Mouse (Mus musculus) stomach, embryonic 15.5 days (tissue): ENCODE data around the gene Prr5l. TPM values are rescaled to one million over a fixed set of nuclear protein-coding genes. Genes with fewer than 3 reads are reported as not detected.

Experiments
- ATAC-seq: fragments of 200-750 bp; cut with Nextera tagmentation; 2 replicates; pipeline ENCODE4 v1.8.0; 2017; ENCODE audit warnings: low read depth, moderate number of reproducible peaks, moderate TSS enrichment; ENCODE audit not compliant: insufficient read depth, low FRiP score
- H3K27ac ChIP-seq: fragments of 300-500 bp; sonication (generic); 2 replicates; pipeline ENCODE4 v1.5.1; 2015; ENCODE audit warnings: mild to moderate bottlenecking, inconsistent platforms
- H3K27me3 ChIP-seq: fragments of 300-500 bp; sonication (generic); replicated peaks from 2 replicates; pipeline ENCODE4 v1.6.1; 2015; ENCODE audit warnings: inconsistent platforms
- H3K36me3 ChIP-seq: fragments of 300-500 bp; sonication (generic); 2 replicates; pipeline ENCODE4 v1.6.1; 2015; ENCODE audit warnings: inconsistent platforms
- H3K4me1 ChIP-seq: fragments of 300-500 bp; sonication (generic); 2 replicates; pipeline ENCODE4 v1.6.1; 2015; ENCODE audit warnings: inconsistent platforms
- H3K4me2 ChIP-seq: fragments of 300-500 bp; sonication (generic); 2 replicates; pipeline ENCODE4 v1.6.1; 2015; ENCODE audit warnings: mild to moderate bottlenecking, inconsistent platforms
- H3K4me3 ChIP-seq: fragments of 300-500 bp; sonication (generic); replicated peaks from 2 replicates; pipeline ENCODE4 v1.5.1; 2015; ENCODE audit warnings: inconsistent platforms
- H3K9ac ChIP-seq: fragments of 300-500 bp; sonication (generic); 2 replicates; pipeline ENCODE4 v1.6.1; 2015; ENCODE audit warnings: inconsistent platforms
- H3K9me3 ChIP-seq: fragments of 300-500 bp; sonication (generic); 2 replicates; pipeline ENCODE4 v1.6.1; 2016; ENCODE audit warnings: inconsistent platforms
- WGBS: fragments of 180-500 bp; shearing (Covaris S2); methylation state at CpG from one replicate; pipeline ENCODE4 v1.1.7; 2015; 5-methylcytosine and 5-hydroxymethylcytosine counted together
- polyA plus RNA-seq: library from polyadenylated mRNA; unstranded; fragments of >200 nt; fragmentation: Nextera tagmentation; extraction: Ambion mirVana; gene quantifications from 2 replicates; pipeline ENCODE4 v1.2.1, GENCODE M21; 2015

The Prr5l gene
- polyA plus RNA-seq, 1 experiment from 2014 or later: 9.8 TPM

DNA sequence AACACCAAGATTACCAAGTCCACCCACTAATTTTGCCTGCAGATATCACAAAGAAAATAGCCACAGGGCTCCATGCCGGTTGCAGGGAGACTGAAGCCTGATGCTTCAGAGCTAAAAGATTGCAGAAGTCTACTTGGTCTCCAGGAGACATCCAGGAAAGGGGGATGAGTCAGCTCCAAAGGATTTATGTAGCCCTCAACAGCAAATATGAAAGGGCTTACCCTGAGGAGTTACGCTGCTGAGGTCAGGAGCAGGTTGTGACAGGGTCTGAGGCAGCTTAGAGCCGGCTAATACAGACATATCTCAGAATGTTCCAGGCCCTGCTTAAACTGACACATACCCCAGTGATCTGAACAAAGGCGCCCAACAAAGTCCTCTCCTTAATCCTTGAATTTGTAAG, 90.7 kb downstream of the Prr5l start:
- ATAC-seq: no peak
- Histone ChIP-seq H3K4me3 (no peak overlapping the region), H3K27me3 (0 out of 2 replicates have a peak, but pooled peaks cover 2% of the 10 kb centered on the region), H3K27ac (0 out of 2 replicates have a peak overlapping the region, but pooled peaks have one; percentile 3), H3K36me3 (no peaks in the 10 kb centered on the region), H3K4me1 (peaks cover 10% of the 10 kb centered on the region), H3K9ac (no peak overlapping the region), H3K9me3 (no peaks in the 10 kb centered on the region), H3K4me2 (no peak overlapping the region)
- WGBS: 71% methylated on average over 4 of the region's 4 CpGs

DNA sequence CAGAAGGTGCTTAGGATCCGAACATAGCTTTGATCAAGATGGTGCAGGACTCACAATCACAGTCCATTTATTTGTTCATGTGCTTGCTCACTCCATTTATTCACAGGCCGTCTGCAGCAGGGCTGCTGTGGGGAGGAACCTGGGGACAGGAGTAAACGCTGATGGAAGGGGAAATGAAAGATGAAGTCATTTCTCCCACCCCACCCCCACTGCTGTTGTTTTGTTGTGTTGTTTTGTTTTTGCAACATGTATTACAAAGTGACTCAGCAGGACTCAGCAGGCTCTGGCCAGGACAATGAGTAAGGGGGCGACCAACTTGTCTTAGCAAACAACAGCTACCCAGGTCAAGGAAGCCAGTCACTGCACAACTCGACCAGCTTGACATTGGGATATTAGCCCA, 99.6 kb downstream of the Prr5l start:
- no peak overlapping the region for H3K4me3 ChIP-seq
- no peaks in the 10 kb centered on the region for H3K36me3 ChIP-seq
- H3K9me3 ChIP-seq: no peaks in the 10 kb centered on the region
- no peak overlapping the region for H3K9ac ChIP-seq
- H3K27ac ChIP-seq: no peak overlapping the region
- no peaks in the 10 kb centered on the region for H3K4me1 ChIP-seq
- WGBS: 59% methylated on average over 5 of the region's 5 CpGs
- no peak for ATAC-seq
- no peak overlapping the region for H3K4me2 ChIP-seq
- H3K27me3 ChIP-seq: no peaks in the 10 kb centered on the region

DNA sequence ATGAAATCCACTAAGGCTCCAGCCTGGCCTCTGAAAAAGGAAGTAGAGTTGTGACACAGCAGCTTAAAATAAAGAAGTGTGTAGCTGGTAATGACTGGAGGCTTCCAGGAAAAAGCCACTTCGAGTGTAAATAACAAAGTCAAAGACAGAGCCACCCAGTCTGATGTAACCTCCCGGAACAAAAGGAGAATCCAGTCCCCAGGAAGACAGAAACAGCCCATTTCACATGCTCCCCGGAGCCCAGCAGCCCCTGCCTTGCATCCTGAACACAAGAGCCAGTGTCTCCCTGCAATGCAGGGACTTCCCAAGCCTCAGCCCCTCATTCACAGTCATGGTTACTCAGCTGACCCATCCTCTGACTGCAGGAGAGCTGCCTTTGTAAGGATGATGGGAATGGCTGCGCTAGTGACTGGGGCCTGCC, 101.5 kb downstream of the Prr5l start:
- no peak for ATAC-seq
- Histone ChIP-seq H3K36me3 (no peaks in the 10 kb centered on the region), H3K4me2 (no peak overlapping the region), H3K27ac (no peak overlapping the region), H3K9ac (no peak overlapping the region), H3K4me1 (no peaks in the 10 kb centered on the region), H3K9me3 (no peaks in the 10 kb centered on the region), H3K4me3 (no peak overlapping the region), H3K27me3 (no peaks in the 10 kb centered on the region)
- 52% methylated on average over 4 of the region's 4 CpGs for WGBS

DNA sequence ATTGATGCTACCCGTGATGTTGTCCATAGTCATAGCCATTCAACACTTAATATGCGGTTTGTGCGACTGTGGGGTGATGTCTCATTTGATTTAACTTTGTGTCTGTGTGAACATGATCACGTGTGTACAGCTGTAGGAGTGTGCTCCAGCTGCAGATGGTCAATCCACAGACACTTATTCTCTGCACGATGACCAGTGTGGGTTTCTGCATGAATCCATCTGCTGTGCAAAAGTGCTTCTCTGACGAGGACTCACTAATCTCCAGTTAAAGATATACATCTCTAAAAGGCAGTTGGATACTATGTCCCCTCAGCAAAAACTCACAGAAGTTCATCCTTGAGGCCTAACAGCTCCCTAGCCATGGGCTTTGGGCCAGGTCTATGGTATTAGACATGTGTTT, 104.7 kb downstream of the Prr5l start:
- H3K36me3 ChIP-seq: no peaks in the 10 kb centered on the region
- no peak overlapping the region for H3K9ac ChIP-seq
- H3K4me3 ChIP-seq: no peak overlapping the region
- H3K27me3 ChIP-seq: no peaks in the 10 kb centered on the region
- H3K4me1 ChIP-seq: no peaks in the 10 kb centered on the region
- H3K9me3 ChIP-seq: no peaks in the 10 kb centered on the region
- no peak overlapping the region for H3K4me2 ChIP-seq
- no peak overlapping the region for H3K27ac ChIP-seq
- no peak for ATAC-seq
- WGBS: 84% methylated on average over 6 of the region's 6 CpGs

DNA sequence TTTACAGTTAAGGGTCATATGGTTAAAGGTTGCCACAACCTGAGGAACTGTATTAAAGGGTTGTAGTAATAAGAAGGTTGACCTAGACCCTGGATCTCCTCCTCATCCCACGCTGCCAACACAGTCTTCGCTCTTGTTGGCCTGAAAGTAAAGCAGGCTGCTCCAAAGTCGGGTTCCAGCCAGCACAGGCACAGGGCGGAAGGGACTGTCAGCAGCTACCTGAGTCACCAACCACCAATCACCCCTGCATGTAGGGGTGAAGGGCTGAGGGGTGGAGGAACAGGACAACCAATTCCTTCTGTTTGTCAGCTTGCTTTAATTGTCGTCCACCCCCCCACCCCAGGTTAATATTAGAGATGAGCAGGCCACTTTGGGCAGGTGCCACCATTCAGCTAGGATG, 119.3 kb downstream of the Prr5l start:
- no peak overlapping the region for H3K4me3 ChIP-seq
- H3K27ac ChIP-seq: no peak overlapping the region
- no peak overlapping the region for H3K9ac ChIP-seq
- 0 out of 2 replicates have a peak, but pooled peaks cover 4% of the 10 kb centered on the region for H3K4me1 ChIP-seq
- H3K9me3 ChIP-seq: no peaks in the 10 kb centered on the region
- no peaks in the 10 kb centered on the region for H3K27me3 ChIP-seq
- WGBS: 76% methylated on average over 5 of the region's 5 CpGs
- H3K4me2 ChIP-seq: no peak overlapping the region
- H3K36me3 ChIP-seq: no peaks in the 10 kb centered on the region
- no peak for ATAC-seq

DNA sequence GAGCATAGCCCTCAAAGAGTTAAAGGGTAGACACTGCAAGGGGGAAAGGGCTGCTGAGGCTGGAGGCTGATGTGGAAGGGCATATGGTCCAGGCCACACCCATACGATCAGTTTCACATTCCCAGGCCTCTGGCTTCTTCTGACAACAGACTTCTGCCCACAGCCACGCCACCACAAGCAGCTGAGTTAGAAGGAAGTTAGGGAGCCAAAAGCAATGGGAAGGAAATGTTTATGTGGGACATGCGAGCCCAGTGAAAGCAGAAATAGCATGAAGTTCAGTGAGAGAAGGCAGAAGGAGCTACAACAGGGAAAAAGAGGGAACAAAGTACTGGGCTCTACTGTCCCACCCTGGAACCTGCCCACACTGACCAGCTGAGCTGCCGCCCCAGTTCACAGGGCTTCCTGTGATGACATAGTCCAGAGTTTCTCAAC, 119.9 kb downstream of the Prr5l start:
- no peak overlapping the region for H3K9ac ChIP-seq
- H3K4me2 ChIP-seq: no peak overlapping the region
- no peak overlapping the region for H3K27ac ChIP-seq
- ATAC-seq: 0 out of 2 replicates have a peak, but pooled peaks have one; percentile 19
- H3K27me3 ChIP-seq: no peaks in the 10 kb centered on the region
- 0 out of 2 replicates have a peak, but pooled peaks cover 4% of the 10 kb centered on the region for H3K4me1 ChIP-seq
- no peaks in the 10 kb centered on the region for H3K36me3 ChIP-seq
- H3K9me3 ChIP-seq: no peaks in the 10 kb centered on the region
- no peak overlapping the region for H3K4me3 ChIP-seq
- WGBS: 43% methylated on average over 4 of the region's 4 CpGs

DNA sequence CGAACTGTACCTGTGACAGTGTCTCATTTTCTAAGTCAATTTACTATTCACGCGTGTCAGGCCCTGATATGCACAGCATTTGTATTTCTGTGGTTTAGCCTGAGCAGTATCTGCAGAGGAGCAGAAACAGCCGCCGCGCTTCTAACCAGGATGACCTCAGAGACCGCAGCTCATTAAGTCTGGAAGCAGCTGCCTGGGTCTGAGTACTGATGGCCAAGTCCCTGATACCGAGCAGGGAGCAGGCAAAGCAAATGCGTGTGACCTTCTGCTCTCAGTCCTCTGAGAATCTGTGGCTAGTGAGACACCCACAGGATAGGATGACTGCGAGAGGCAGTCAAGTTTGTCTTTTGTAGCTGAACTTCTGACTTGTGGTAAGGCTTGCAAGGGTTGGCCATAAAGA, 120.4 kb downstream of the Prr5l start:
- no peak overlapping the region for H3K4me3 ChIP-seq
- H3K36me3 ChIP-seq: no peaks in the 10 kb centered on the region
- H3K9me3 ChIP-seq: no peaks in the 10 kb centered on the region
- H3K27ac ChIP-seq: no peak overlapping the region
- no peak overlapping the region for H3K4me2 ChIP-seq
- ATAC-seq: peak; percentile 40; the same call in 1 of the 2 replicates
- 50% methylated on average over 10 of the region's 10 CpGs for WGBS
- 0 out of 2 replicates have a peak, but pooled peaks cover 4% of the 10 kb centered on the region for H3K4me1 ChIP-seq
- no peaks in the 10 kb centered on the region for H3K27me3 ChIP-seq
- no peak overlapping the region for H3K9ac ChIP-seq

DNA sequence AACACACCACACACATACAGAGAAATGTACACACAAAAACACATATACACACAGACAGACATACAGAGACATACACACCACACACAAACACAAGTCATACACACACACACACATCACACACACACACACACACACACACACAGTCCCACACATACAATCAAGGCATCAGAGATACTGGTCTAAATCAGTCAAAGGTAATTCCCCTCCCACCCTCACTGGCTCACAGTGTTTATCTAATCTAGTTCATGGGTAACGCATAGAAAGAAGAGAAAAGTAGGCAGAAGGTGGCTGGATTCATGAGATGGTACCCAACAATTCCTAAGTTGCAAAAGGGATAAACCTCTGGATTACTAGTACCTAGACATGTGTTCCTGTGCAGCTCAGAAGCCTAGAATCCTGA, 120.9 kb downstream of the Prr5l start:
- Histone ChIP-seq H3K4me1 (0 out of 2 replicates have a peak, but pooled peaks cover 4% of the 10 kb centered on the region), H3K36me3 (no peaks in the 10 kb centered on the region), H3K27me3 (no peaks in the 10 kb centered on the region), H3K4me3 (no peak overlapping the region), H3K4me2 (no peak overlapping the region), H3K27ac (no peak overlapping the region), H3K9me3 (no peaks in the 10 kb centered on the region), H3K9ac (no peak overlapping the region)
- no peak for ATAC-seq
- 62% methylated on average over 1 of the region's 1 CpGs for WGBS

DNA sequence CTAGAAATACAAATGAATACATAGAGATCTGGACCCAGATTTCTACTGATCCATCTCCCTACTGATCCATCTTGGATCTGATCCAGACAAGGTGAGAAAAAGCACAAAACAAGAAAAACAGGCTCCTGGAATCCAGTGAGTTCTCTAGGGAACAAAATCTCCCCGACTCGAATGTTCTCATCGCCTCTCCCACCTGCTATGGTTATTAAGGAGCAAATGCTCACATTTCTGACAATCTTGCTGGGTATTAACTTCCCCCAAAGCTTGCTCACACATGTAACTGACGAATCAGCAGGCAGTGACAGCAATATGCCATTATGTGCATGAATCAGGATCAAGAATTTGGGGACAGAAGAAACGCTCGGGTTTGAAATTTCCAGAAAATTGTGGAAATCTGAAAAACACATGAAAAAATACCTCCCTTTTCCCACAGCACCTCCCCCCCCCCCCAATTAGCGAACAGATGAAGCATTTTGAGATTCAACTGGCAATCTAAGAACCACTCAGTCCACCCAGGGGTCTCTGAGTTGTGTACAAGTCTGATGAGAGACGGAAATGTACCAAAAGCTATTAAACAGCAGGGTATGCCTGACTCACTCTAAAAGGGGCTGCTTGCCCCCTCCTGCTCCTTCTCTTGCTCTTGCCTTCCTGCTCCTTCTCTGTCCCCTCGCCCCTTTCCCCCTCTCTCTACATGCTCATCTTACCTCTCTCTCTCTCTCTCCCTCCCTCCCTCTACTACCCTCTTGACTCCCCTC, 123.1 kb downstream of the Prr5l start:
- no peaks in the 10 kb centered on the region for H3K9me3 ChIP-seq
- H3K9ac ChIP-seq: no peak overlapping the region
- no peak overlapping the region for H3K27ac ChIP-seq
- H3K27me3 ChIP-seq: no peaks in the 10 kb centered on the region
- WGBS: 75% methylated on average over 9 of the region's 9 CpGs
- ATAC-seq: no peak
- no peak overlapping the region for H3K4me3 ChIP-seq
- no peaks in the 10 kb centered on the region for H3K36me3 ChIP-seq
- no peak overlapping the region for H3K4me2 ChIP-seq
- peaks cover 6% of the 10 kb centered on the region; the same call in 1 of the 2 replicates for H3K4me1 ChIP-seq

DNA sequence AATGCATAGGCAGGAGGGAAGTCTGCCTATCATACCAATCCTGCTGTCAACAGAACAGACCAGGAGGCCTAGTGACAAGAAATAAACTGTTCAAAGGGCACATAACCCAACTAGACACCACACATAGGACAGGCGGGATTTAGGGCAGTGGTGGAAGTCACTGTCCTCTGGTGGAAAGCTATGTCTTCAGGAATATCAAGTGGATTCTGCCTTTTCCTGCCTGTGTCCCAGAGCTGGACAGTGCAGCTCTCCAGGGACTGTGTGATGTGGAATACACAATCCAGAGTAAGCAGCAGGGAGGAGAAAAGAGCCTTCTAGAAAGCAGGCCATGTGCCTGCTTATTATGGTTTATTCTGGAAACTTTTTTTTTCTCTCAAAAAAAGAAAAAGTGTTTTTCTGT, 125.0 kb downstream of the Prr5l start:
- Histone ChIP-seq H3K4me1 (peaks cover 6% of the 10 kb centered on the region; the same call in 1 of the 2 replicates), H3K4me3 (no peak overlapping the region), H3K9ac (no peak overlapping the region), H3K4me2 (no peak overlapping the region), H3K9me3 (no peaks in the 10 kb centered on the region), H3K36me3 (no peaks in the 10 kb centered on the region), H3K27me3 (no peaks in the 10 kb centered on the region), H3K27ac (no peak overlapping the region)
- WGBS: 90% methylated on average over 1 of the region's 1 CpGs
- no peak for ATAC-seq

DNA sequence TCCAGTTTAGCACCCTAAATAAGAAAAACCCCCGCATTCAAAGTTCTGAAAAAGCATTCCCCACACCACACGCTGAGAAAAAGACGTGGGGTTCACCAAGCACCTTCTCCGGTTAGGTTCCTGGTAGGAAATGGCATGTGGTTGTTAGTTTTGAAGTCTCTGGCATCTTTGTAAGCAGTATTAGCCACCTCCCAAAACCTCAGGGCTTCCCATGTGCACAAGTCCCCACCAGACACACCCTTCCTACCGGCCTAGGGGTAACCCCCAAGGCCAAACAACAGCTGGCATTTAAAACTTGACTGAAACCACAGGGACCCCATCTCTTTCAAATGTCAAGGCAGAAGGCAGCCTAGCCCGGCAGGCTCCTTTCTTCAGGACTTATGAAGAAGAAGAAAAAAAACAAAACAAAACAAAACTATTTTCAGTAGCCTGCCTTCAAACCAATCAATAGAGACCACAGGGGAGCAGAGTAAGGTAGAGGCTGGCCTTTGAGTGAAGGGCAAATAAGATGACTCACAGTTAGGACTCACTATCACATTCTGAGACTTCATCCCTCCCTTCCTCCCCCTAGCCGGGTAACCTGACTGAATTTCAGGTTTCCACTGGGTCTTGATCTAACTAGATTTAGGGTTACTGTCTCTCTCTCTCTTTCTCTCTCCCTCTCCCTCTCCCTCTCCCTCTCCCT, 126.6 kb downstream of the Prr5l start:
- Histone ChIP-seq H3K4me2 (no peak overlapping the region), H3K27me3 (no peaks in the 10 kb centered on the region), H3K9me3 (no peaks in the 10 kb centered on the region), H3K36me3 (no peaks in the 10 kb centered on the region), H3K9ac (no peak overlapping the region), H3K27ac (no peak overlapping the region), H3K4me3 (no peak overlapping the region), H3K4me1 (peaks cover 2% of the 10 kb centered on the region; the same call in 1 of the 2 replicates)
- WGBS: 48% methylated on average over 7 of the region's 7 CpGs
- no peak for ATAC-seq

DNA sequence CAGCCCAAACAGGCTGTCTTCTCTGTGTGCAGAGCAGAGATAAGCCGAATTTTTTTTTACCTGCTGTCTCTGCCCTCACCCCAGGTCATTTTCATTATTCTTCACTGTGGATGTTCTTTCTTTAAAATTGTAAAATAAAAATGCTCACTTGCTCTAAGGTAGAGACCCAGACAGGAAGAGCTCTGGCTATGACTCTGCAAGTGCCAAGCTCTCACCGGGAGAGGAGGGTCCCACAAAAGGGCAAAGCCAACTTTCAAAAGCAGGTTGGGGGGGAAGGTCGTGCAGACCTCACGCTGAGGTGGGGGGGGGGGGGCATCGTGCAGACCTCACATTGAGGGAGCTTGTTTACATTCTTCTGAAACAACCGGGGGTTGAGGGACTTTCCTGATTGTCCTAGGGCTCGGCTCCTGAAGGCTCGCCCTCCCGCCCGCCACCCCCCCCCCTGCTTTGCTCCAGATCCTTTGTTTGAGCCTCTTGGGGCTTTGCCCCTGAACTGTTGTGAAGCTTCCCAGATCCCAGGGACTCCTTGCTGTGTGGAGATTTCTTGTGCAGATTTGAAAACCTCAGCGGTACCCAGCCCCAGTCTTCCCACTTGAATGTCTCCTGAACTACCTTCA, 127.8 kb downstream of the Prr5l start:
- Histone ChIP-seq H3K9me3 (no peaks in the 10 kb centered on the region), H3K4me2 (peak overlapping the region; percentile 21; the same call in 1 of the 2 replicates), H3K4me1 (peaks cover 2% of the 10 kb centered on the region; the same call in 1 of the 2 replicates), H3K27me3 (no peaks in the 10 kb centered on the region), H3K4me3 (no peak overlapping the region; the same call in 1 of the 2 replicates), H3K9ac (no peak overlapping the region), H3K36me3 (no peaks in the 10 kb centered on the region), H3K27ac (no peak overlapping the region)
- 11% methylated on average over 11 of the region's 11 CpGs for WGBS
- ATAC-seq: no peak
